Mouse (Mus musculus) embryonic facial prominence, embryonic 11.5 days (tissue): ENCODE results near the gene Fnbp1l. TPM values are rescaled to one million over a fixed set of nuclear protein-coding genes. Genes with fewer than 3 reads are reported as not detected.
A peak's percentile ranks its signal among the peaks of the same experiment; 100 is the strongest.

ENCODE experiments used
- ATAC-seq: fragments of 200-750 bp; cut with Nextera tagmentation; replicated peaks from 2 replicates; pipeline ENCODE4 v1.8.0; 2017; ENCODE audit warnings: low read depth; ENCODE audit not compliant: insufficient number of reproducible peaks, low FRiP score, low TSS enrichment
- DNase-seq: peaks from one replicate; pipeline ENCODE4 v3.0.0-alpha.2; 2015; ENCODE audit warnings: low spot score
- H3K27ac ChIP-seq: fragments of 300-500 bp; sonication (generic); replicated peaks from 2 replicates; pipeline ENCODE4 v1.5.1; 2014; ENCODE audit warnings: mild to moderate bottlenecking, low read depth, low read length, control low read depth
- H3K27me3 ChIP-seq: fragments of 300-500 bp; sonication (generic); 2 replicates; pipeline ENCODE4 v1.6.1; 2014; ENCODE audit warnings: mild to moderate bottlenecking, low read length, moderate library complexity, mixed read lengths; ENCODE audit not compliant: control insufficient read depth, insufficient read depth
- H3K36me3 ChIP-seq: fragments of 300-500 bp; sonication (generic); replicated peaks from 2 replicates; pipeline ENCODE4 v1.6.1; 2014; ENCODE audit warnings: low read depth, mild to moderate bottlenecking, low read length, moderate library complexity, mixed read lengths; ENCODE audit not compliant: control insufficient read depth, insufficient read depth
- H3K4me1 ChIP-seq: fragments of 300-500 bp; sonication (generic); 2 replicates; pipeline ENCODE4 v1.6.1; 2014; ENCODE audit warnings: low read length, mixed read lengths; ENCODE audit not compliant: control insufficient read depth, insufficient read depth
- H3K4me2 ChIP-seq: fragments of 300-500 bp; sonication (generic); 2 replicates; pipeline ENCODE4 v1.6.1; 2014; ENCODE audit warnings: low read depth, mild to moderate bottlenecking, control low read depth, low read length, moderate library complexity
- H3K4me3 ChIP-seq: fragments of 300-500 bp; sonication (generic); 2 replicates; pipeline ENCODE4 v1.5.1; 2014; ENCODE audit warnings: low read depth, low read length, control low read depth
- H3K9ac ChIP-seq: fragments of 300-500 bp; sonication (generic); replicated peaks from 2 replicates; pipeline ENCODE4 v1.6.1; 2014; ENCODE audit warnings: mild to moderate bottlenecking, control low read depth, low read length
- H3K9me3 ChIP-seq: fragments of 300-500 bp; sonication (generic); replicated peaks from 2 replicates; pipeline ENCODE4 v1.6.1; 2016; ENCODE audit warnings: mild to moderate bottlenecking, low read length, inconsistent platforms, mixed read lengths; ENCODE audit not compliant: control insufficient read depth
- WGBS: fragments of 180-500 bp; shearing (Covaris S2); extraction: QIAGEN DNeasy Blood & Tissue Kit; methylation state at CpG from one replicate; pipeline ENCODE4 v1.1.7; 2014; 5-methylcytosine and 5-hydroxymethylcytosine counted together
- polyA plus RNA-seq: library from polyadenylated mRNA; unstranded; fragments of >200 nt; fragmentation: Nextera tagmentation; extraction: Ambion mirVana; gene quantifications from 2 replicates; pipeline ENCODE4 v1.2.1, GENCODE M21; 2014

Fnbp1l gene
- polyA plus RNA-seq, 1 experiment from 2014 or later, result 77.4 TPM

GRCm38 (mm10) chr3:122619931-122620284, 393 bp upstream of the Fnbp1l start:
- DNase-seq (no peak), ATAC-seq (no peak; the same call in 1 of the 2 replicates)
- WGBS, result under 1% methylated on average over 20 of the region's 20 CpGs
- no peaks in the 10 kb centered on the region for H3K36me3 ChIP-seq
- peak overlapping the region; percentile 98 for H3K27ac ChIP-seq
- peak overlapping the region; percentile 100 for H3K9ac ChIP-seq
- H3K27me3 ChIP-seq, result no peaks in the 10 kb centered on the region
- H3K4me1 ChIP-seq, result peaks cover 4% of the 10 kb centered on the region; the same call in 1 of the 2 replicates
- H3K4me3 ChIP-seq, result peak overlapping the region; percentile 99
- no peaks in the 10 kb centered on the region for H3K9me3 ChIP-seq
- peak overlapping the region; percentile 50 for H3K4me2 ChIP-seq

DNA sequence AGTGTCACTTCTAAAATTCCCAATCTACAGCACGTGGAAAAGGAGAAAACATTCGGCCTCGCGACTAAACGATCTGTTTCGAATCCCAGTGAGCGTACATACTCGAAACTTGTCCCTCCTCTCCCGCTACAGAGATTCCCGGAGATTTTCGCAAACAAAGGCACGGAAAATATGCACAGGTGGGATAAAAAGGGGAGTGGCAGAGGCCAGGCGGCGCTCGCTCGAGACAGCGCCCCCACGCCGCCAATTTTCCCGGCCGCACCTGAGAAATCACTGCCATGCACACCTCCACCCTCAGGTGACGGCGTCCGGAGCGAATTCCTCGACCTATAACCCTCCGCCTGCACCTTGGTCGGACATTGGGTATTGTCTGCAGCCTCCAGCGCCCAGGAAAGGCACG, 1.1 kb downstream of the Fnbp1l start:
- peak overlapping the region; percentile 57 for H3K4me2 ChIP-seq
- peaks cover 4% of the 10 kb centered on the region; the same call in 1 of the 2 replicates for H3K4me1 ChIP-seq
- ATAC-seq (no peak), DNase-seq (peak; percentile 64)
- no peaks in the 10 kb centered on the region for H3K27me3 ChIP-seq
- H3K4me3 ChIP-seq, result peak overlapping the region; percentile 99
- H3K9ac ChIP-seq, result peak overlapping the region; percentile 100
- H3K9me3 ChIP-seq, result no peaks in the 10 kb centered on the region
- peak overlapping the region; percentile 98; the same call in 1 of the 2 replicates for H3K27ac ChIP-seq
- under 1% methylated on average over 30 of the region's 30 CpGs for WGBS
- no peaks in the 10 kb centered on the region for H3K36me3 ChIP-seq

DNA sequence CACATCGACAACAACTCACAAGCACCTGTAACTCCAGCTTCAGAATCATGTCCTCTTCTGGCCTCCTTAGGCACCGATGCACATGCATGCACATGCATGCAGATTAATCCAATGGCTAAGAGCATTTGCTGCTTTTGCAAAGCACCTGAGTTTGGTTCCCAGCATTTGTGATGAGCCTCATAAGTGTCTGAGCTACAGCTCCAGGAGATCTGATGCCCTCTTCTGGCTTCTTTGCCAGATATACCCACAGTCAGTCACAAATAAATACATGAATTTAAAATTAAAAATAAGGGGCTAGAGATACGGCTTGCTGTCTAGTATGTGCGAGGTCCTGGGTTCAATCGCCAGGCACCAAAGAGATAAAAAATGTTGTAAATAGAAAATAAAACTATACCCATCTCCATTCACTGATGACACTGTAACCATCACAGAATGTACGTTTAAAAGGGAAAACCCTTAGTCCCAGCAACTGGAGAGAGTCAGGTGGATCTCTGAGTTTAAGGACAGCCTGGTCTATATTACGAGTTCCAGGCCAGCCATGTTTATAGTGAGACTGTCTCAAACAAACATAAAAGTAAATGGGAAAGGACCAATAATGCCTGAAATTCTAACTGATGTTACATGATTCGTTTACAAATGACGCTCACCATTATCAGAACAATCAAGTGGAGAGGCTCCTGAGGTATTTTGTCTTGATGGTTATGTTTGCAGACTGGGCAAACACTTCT, 1.7 kb downstream of the Fnbp1l start:
- Histone ChIP-seq H3K36me3 (no peaks in the 10 kb centered on the region), H3K9ac (peak overlapping the region; percentile 100), H3K27me3 (no peaks in the 10 kb centered on the region), H3K4me3 (peak overlapping the region; percentile 99), H3K4me2 (peak overlapping the region; percentile 57), H3K4me1 (peaks cover 4% of the 10 kb centered on the region; the same call in 1 of the 2 replicates), H3K27ac (no peak overlapping the region), H3K9me3 (no peaks in the 10 kb centered on the region)
- WGBS, result 45% methylated on average over 9 of the region's 9 CpGs
- DNase-seq (no peak), ATAC-seq (no peak)

DNA sequence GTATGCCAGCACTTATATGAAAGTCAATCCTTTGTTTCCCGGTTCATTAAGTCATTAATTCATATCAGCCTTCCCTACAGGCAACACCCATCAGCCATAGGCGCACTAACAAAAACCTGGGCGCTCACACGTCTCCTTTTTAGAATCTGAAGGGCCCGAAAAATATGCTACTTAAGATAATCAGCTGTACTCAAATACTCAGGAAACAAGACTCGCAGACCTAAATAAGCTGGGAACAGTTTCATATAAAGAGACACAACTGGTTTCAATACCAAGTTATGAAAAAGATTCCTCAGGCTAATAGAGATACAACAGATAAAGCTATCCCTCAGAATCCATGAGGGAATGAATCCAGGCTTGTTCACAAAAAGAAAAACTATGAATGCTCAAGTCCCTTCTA, 7.0 kb downstream of the Fnbp1l start:
- ATAC-seq, result no peak
- no peaks in the 10 kb centered on the region for H3K36me3 ChIP-seq
- H3K4me3 ChIP-seq, result no peak overlapping the region
- 79% methylated on average over 6 of the region's 6 CpGs for WGBS
- H3K27me3 ChIP-seq, result no peaks in the 10 kb centered on the region
- no peak overlapping the region for H3K27ac ChIP-seq
- H3K9me3 ChIP-seq, result no peaks in the 10 kb centered on the region
- H3K4me2 ChIP-seq, result no peak overlapping the region
- no peak overlapping the region for H3K9ac ChIP-seq
- H3K4me1 ChIP-seq, result peaks cover 2% of the 10 kb centered on the region; the same call in 1 of the 2 replicates
- no peak for DNase-seq

DNA sequence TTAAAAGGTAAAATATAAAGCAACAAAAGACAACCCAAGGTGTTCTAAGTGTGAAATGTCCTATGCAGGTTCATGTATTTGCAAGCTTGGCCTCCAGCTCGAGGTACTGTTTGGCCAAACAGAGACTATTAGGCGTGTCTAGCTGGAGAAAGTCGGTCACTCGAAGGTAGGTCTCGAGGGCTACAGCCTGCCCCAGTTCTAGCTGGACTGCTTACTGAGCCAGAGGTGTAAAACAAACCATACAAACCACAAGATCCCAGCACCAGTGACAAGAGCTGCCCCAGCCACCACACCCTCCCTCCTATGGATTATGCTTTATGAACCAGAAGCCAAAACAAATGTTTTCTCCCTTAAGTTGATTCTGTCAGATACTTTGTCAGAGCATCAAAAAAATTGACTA, 7.8 kb downstream of the Fnbp1l start:
- no peak overlapping the region for H3K9ac ChIP-seq
- DNase-seq, result no peak
- no peaks in the 10 kb centered on the region for H3K27me3 ChIP-seq
- no peaks in the 10 kb centered on the region for H3K4me1 ChIP-seq
- 84% methylated on average over 5 of the region's 5 CpGs for WGBS
- H3K9me3 ChIP-seq, result no peaks in the 10 kb centered on the region
- H3K4me3 ChIP-seq, result no peak overlapping the region
- H3K36me3 ChIP-seq, result no peaks in the 10 kb centered on the region
- ATAC-seq, result no peak
- H3K4me2 ChIP-seq, result no peak overlapping the region
- no peak overlapping the region for H3K27ac ChIP-seq

DNA sequence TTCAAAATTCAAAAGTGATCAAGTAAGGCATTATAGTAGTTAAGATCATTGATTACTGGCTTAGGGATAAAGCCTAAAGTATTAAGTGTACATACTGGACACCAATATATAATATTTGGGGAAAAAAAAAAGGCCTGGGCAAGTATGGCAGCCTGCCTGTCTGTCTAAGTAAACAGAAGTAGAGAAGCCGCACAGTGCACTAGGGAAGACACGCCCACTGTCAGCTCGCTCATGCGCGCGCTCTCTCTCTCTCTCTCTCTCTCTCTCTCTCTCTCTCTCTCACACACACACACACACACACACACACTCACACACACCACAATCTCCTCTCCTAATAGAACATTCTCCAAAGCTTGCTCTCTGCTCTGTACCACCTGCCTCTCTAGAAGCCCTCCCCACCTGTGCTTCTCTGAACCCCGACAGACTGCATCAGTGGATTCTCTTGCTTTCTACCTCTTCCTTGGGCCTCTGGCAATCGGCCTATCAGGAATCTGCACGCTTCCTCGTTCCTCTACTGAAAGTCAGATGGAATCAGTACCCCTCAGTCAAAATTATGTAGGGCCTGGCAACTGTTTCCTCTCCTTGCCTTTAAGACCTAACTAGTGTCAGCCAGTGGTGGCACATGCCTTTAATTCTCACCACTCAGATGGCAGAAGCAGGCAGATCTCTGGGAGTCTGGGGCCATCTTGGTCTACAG, 13.3 kb downstream of the Fnbp1l start:
- Histone ChIP-seq H3K36me3 (no peaks in the 10 kb centered on the region), H3K9me3 (no peaks in the 10 kb centered on the region), H3K27me3 (no peaks in the 10 kb centered on the region), H3K4me3 (no peak overlapping the region), H3K9ac (no peak overlapping the region), H3K4me1 (no peaks in the 10 kb centered on the region), H3K27ac (no peak overlapping the region), H3K4me2 (no peak overlapping the region)
- ATAC-seq (no peak), DNase-seq (no peak)
- WGBS, result 89% methylated on average over 10 of the region's 10 CpGs

- DNase-seq (no peak), ATAC-seq (no peak)
- Histone ChIP-seq H3K4me2 (no peak overlapping the region), H3K9ac (no peak overlapping the region), H3K27me3 (no peaks in the 10 kb centered on the region), H3K4me3 (no peak overlapping the region), H3K27ac (no peak overlapping the region), H3K9me3 (no peaks in the 10 kb centered on the region), H3K4me1 (no peaks in the 10 kb centered on the region), H3K36me3 (no peaks in the 10 kb centered on the region)
- WGBS, result 80% methylated on average over 4 of the region's 4 CpGs
Measured at GRCm38 (mm10) chr3:122603229-122603628, 16.3 kb downstream of the Fnbp1l start.

- H3K4me3 ChIP-seq, result no peak overlapping the region
- H3K9me3 ChIP-seq, result no peaks in the 10 kb centered on the region
- no peaks in the 10 kb centered on the region for H3K27me3 ChIP-seq
- no peak for DNase-seq
- no peak for ATAC-seq
- H3K9ac ChIP-seq, result no peak overlapping the region
- H3K4me1 ChIP-seq, result no peaks in the 10 kb centered on the region
- no peak overlapping the region for H3K27ac ChIP-seq
- no peak overlapping the region for H3K4me2 ChIP-seq
- no peaks in the 10 kb centered on the region for H3K36me3 ChIP-seq
- 94% methylated on average over 1 of the region's 1 CpGs for WGBS
Measured at GRCm38 (mm10) chr3:122602370-122602769, 17.1 kb downstream of the Fnbp1l start.
